Mouse (Mus musculus): Measurements from ENCODE around the gene Sdf4.

Sdf4 gene

DNA sequence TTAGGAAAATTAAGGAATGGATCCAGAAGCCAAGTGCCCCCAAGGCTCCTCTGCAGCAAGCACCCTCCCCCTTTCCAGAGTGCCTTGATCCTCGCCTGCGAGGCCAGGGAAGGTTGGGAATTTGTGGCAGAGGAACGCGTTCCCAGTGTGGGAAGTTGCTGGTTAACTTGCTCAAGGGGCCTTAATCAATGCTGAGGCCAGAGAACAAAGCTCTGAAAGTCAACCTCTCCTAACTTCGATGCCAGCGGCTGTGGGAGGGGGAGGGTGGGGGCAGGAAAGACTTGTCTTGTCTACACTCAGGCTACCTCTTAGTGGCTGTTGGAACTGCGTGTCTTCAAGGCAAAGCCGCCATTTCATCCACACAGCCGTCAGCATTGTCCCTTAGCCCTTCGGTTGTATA is 65.0 kb downstream of the Sdf4 start:
- DNase-seq, result no peak

DNA sequence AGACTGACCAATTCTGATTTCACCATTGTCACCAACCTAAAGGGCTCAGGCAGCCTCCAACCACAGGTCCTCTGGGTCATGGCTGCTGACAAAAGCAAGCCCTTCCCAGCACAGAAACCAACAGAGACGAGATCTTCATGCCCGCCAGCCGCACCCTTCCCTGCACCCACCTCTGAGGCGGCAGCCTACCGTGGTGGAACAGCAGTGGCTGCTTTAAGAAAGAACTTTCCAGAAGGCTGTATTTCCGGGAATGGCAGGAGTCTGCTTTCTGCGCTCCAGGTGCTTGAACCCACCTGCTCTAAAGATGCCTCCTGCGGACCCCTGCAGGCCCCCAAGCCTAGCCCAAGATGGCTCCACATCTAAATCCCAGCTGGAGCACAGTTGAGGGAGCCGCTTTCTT is 66.2 kb downstream of the Sdf4 start:
- DNase-seq, result no peak

DNA sequence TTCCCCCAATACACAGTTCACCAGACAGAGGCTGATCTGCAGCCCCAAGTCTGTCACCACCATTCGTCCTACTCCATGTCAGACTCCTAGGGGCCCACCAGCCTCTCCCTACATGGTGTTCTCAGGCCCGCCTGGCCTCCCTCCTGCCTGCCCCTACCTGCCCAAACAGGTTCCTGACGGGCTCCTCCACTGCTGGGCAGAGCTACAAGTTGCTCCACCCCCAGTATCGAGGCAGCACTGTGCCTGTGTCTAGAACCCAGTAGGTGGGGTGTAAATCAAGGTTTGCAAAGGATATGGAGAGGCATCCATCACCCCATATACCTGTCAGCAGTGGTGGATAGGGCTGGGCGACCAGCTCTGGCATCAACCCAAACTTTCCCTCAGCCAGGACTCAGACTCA is 66.6 kb downstream of the Sdf4 start, which contains the start of gene Ttll10:
Gene Ttll10 (minus strand): TSS at position 154 of the 400 bp plus-strand sequence.
- DNase-seq, result no peak

DNA sequence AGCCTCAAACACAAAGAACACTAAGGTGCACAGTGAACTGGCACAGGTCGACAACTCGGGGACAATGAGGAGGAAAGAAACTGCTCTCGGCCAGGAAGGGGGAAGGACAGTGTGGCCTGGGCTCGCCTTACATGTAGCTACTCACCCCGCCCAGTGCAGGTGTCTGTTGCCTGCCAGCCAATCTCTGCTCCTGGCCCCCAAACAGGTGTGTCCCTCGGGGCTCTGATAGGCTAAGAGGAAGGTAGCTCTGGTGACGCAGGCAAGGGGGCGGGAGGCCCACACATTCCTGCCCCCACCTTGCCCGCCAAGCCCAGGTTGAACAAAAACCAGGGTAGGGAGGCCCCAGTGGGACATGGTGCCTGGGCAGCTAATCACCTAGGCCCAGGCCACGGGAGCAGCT is 67.0 kb downstream of the Sdf4 start:
- no peak for DNase-seq
